Mouse (Mus musculus): ENCODE data around the gene Siah2. TPM values are rescaled to one million over a fixed set of nuclear protein-coding genes. Genes with fewer than 3 reads are reported as not detected.

Gene Siah2
- polyA plus RNA-seq, 1 experiment from 2014 or later: 3.0 TPM

Other genes with a start within 250 kb of the Siah2 start
- 23.5 and 25.8 TPM in 2 replicates for gene Eif2a, start 166.6 kb downstream of the Siah2 start, polyA plus RNA-seq (2015; fragmentation: Nextera tagmentation; extraction: Ambion mirVana)
- 101 and 105 TPM in 2 replicates for gene Serp1, start 166.5 kb downstream of the Siah2 start, polyA plus RNA-seq (2015; fragmentation: Nextera tagmentation; extraction: Ambion mirVana)
- 10.5 and 10.6 TPM in 2 replicates for gene Selenot, start 115.8 kb downstream of the Siah2 start, polyA plus RNA-seq (2015; fragmentation: Nextera tagmentation; extraction: Ambion mirVana)
- gene Erich6, start 55.2 kb downstream of the Siah2 start, polyA plus RNA-seq (2015; fragmentation: Nextera tagmentation; extraction: Ambion mirVana): not detected in 2 replicates
- gene Mindy4b-ps, start 129.9 kb upstream of the Siah2 start, polyA plus RNA-seq (2015; fragmentation: Nextera tagmentation; extraction: Ambion mirVana): not detected in 2 replicates
- not detected in 2 replicates for gene Clrn1, start 192.9 kb upstream of the Siah2 start, polyA plus RNA-seq (2015; fragmentation: Nextera tagmentation; extraction: Ambion mirVana)